Mouse (Mus musculus): ENCODE results near the gene Cldn22.

DNA sequence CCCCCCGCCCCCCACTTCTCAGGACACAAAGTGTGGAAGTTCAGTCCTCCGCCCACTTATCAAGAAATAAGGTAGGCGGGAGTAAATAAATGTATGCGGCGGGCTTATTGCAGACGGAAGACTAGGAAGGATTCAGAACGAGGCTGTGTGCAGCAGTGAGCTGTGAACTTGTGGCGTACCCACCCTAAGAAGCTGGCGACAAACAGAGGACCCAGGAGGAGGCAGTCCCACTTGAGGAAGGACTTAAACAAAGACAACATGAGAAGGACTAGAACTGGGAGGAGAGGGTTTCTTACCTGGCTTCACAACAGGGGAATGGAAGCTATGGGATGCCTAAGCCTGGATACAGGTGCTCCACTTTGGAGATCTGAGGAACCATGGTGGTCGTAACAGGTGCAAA lies 19.4 kb downstream of the Cldn22 start:
- TF ChIP-seq CTCF (IDR thresholded peaks at IDR 0.05; ENCODE audit: low read depth, low read length) (no peak), POLR2A (IDR thresholded peaks at IDR 0.05; ENCODE audit: extremely low read depth, insufficient read depth, low read length) (no peak)

Data from liver, adult 2 months (tissue).